Mouse (Mus musculus): ENCODE results near the gene Egfl8. TPM values are rescaled to one million over a fixed set of nuclear protein-coding genes. Genes with fewer than 3 reads are reported as not detected.

Gene Egfl8
- polyA plus RNA-seq, 1 experiment from 2014 or later, result 0.14 TPM

DNA sequence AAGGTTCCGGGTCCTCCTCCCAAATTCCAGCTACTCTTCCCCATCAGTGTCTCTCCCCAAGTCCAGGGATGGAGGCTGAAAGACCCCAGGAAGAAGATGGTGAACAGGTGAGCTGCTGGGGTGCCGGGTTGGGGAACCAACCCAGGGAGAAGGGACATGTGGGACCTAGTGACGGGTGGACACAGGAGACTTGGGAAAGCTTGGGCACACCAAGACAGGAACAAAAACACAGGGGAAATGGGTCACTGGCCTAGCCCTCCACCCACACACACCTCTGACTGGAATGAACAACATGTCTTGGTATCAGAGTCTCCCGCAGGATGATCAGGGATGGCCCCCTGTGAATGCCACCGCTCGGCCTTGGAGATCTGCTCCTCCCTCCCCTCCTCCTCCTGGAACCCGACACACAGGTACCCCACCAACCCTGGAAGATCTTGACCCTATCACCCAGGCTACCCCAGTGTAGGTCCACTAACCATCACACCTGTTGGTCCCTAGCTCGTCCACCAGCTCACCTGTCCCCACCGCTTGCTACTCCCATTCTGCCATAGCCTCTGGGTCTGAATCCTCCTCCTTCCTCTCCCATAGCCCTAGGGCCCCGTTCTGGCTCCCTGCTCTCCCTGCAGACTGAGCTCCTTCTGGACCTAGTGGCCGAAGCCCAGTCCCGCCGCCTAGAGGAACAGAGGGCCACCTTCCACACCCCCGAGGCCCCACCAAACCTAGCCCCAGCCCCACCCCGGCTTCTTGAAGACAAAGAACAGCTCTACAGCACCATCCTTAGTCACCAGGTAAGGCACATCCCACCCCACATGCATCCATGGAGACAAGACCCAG, 25.4 kb downstream of the Egfl8 start:
- peaks cover 9% of the 10 kb centered on the region; the same call in 1 of the 2 replicates for H3K36me3 ChIP-seq (ENCODE audit: inconsistent target)
- peaks cover 58% of the 10 kb centered on the region for H3K79me2 ChIP-seq (ENCODE audit: inconsistent target)
- peak overlapping the region; percentile 92 for H3K27ac ChIP-seq
- 27% methylated on average over 15 of the region's 15 CpGs for WGBS (ENCODE audit: missing documents)
- peak overlapping the region; percentile 75 for H3K4me3 ChIP-seq (ENCODE audit: inconsistent target)

- Histone ChIP-seq H3K36me3 (ENCODE audit: inconsistent target) (peaks cover 3% of the 10 kb centered on the region; the same call in 1 of the 2 replicates), H3K4me3 (ENCODE audit: inconsistent target) (peak within 1 kb of the TSS; percentile 75), H3K27ac (peak within 1 kb of the TSS; percentile 92), H3K79me2 (ENCODE audit: inconsistent target) (peaks cover 58% of the 10 kb centered on the region)
- 4% methylated on average over 7 of the region's 7 CpGs for WGBS (ENCODE audit: missing documents)
These were observed 26.1 kb downstream of the Egfl8 start, which contains the start of gene Gpsm3 for GRCm38 (mm10) chr17:34589681-34590101. Gene Gpsm3 (plus strand): TSS chr17:34589806.

GRCm38 (mm10) chr17:34589206-34589605, 26.6 kb downstream of the Egfl8 start:
- Histone ChIP-seq H3K36me3 (ENCODE audit: inconsistent target) (no peaks in the 10 kb centered on the region; the same call in 1 of the 2 replicates), H3K4me3 (ENCODE audit: inconsistent target) (peak overlapping the region; percentile 75), H3K27ac (peak overlapping the region; percentile 92), H3K79me2 (ENCODE audit: inconsistent target) (peaks cover 56% of the 10 kb centered on the region)
- 33% methylated on average over 7 of the region's 7 CpGs for WGBS (ENCODE audit: missing documents)

DNA sequence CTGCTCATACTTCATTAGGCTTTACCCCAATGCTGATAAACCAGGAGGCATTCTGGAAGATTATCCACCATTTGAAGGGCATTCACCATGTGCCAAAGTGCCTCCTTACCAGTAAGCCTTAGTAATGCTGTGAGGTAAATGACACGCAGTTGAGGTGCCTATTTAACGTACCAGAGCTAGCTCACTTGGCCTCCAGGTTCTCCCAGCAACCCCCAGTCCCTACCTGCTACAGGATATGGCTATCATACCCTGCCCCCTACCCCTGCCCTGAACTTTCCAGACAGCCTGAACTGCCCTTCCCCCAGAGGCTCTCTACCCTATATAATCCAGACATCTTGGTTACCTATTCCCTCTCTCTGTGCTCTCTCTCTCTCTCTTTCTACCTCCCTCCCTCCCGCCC, 27.0 kb downstream of the Egfl8 start:
- H3K27ac ChIP-seq, result peak overlapping the region; percentile 92
- 51% methylated on average over 2 of the region's 3 CpGs for WGBS (ENCODE audit: missing documents)
- H3K4me3 ChIP-seq (ENCODE audit: inconsistent target), result peak overlapping the region; percentile 75; the same call in 1 of the 2 replicates
- no peaks in the 10 kb centered on the region for H3K36me3 ChIP-seq (ENCODE audit: inconsistent target)
- H3K79me2 ChIP-seq (ENCODE audit: inconsistent target), result peaks cover 51% of the 10 kb centered on the region

- Histone ChIP-seq H3K27ac (peak overlapping the region; percentile 51), H3K79me2 (ENCODE audit: inconsistent target) (peaks cover 42% of the 10 kb centered on the region), H3K4me3 (ENCODE audit: inconsistent target) (peak overlapping the region; percentile 56), H3K36me3 (ENCODE audit: inconsistent target) (no peaks in the 10 kb centered on the region)
- WGBS (ENCODE audit: missing documents), result 2% methylated on average over 19 of the region's 19 CpGs
These were observed 28.0 kb downstream of the Egfl8 start for GRCm38 (mm10) chr17:34587814-34588213.

GRCm38 (mm10) chr17:34587423-34587811, 28.4 kb downstream of the Egfl8 start:
- H3K4me3 ChIP-seq (ENCODE audit: inconsistent target), result peak overlapping the region; percentile 56

DNA sequence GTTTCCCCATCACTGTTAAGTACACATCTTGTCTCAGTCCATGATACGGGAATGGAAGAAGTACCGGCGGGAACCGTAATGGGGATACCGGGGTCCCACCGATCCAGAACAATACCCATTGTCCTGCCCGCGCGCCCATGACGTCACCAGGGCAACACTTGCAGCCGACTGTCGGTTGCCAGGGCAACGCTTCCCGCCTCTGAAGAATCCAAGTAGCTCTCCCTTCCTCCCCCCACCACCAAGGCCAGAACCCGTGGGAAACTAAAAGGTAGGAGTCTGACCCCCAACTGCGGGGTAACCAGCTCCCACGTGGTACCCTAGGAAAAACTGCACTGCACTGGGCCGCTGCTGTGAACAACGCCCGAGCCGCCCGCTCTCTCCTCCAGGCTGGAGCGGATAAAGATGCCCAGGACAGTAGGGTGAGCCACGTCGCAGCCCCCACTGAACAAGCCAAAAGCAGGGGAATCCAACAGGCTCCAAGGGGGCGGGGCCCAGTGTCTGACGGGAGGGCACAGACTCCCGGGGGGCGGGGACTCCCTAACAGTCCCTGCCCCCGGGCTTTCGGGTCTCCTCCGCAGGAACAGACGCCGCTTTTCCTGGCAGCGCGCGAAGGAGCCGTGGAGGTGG, 28.9 kb downstream of the Egfl8 start:
- peak overlapping the region; percentile 36 for H3K27ac ChIP-seq
- under 1% methylated on average over 38 of the region's 38 CpGs for WGBS (ENCODE audit: missing documents)
- H3K79me2 ChIP-seq (ENCODE audit: inconsistent target), result peaks cover 38% of the 10 kb centered on the region
- no peaks in the 10 kb centered on the region for H3K36me3 ChIP-seq (ENCODE audit: inconsistent target)
- H3K4me3 ChIP-seq (ENCODE audit: inconsistent target), result peak overlapping the region; percentile 40

More at GRCm38 (mm10) chr17:34587423-34587811, 28.4 kb downstream of the Egfl8 start:
- H3K27ac ChIP-seq, result peak overlapping the region; percentile 51; the same call in 1 of the 2 replicates
- no peaks in the 10 kb centered on the region for H3K36me3 ChIP-seq (ENCODE audit: inconsistent target)
- peaks cover 38% of the 10 kb centered on the region for H3K79me2 ChIP-seq (ENCODE audit: inconsistent target)
- under 1% methylated on average over 49 of the region's 50 CpGs for WGBS (ENCODE audit: missing documents)

DNA sequence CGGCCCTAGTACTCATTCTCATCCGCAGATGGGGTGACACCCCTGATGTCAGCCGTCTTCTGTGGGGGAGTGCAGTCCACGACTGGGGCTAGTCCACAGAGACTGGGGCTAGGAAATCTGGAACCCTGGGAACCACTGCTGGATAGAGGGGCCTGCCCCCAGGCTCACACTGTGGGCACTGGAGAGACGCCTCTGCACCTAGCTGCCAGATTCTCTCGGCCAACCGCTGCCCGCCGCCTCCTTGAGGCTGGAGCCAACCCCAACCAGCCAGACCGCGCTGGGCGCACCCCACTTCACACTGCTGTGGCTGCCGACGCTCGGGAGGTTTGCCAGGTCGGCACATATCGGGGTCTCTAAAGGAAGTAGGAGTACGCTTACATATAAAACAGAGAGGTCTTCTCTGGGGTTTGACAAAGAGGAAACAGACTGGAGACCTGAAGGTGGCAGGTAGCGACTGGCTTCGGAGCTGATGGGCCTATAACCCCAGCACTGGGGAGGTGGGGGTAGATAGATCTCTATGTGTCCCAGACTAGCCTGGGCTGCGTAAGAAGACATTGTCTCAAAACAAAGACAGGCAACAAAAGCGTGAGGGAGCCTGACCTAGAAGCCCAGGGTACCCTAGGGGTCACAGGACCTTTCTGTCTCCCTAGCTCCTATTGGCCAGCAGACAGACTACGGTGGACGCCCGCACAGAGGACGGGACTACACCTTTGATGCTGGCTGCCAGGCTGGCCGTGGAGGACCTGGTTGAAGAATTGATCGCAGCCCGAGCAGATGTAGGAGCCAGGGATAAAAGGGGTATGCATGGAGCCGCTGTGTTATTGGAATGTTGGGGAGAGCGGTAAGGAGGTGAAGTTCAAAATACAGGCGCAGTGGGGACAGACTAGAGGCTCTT, 29.6 kb downstream of the Egfl8 start:
- Histone ChIP-seq H3K27ac (no peak overlapping the region), H3K79me2 (ENCODE audit: inconsistent target) (peaks cover 35% of the 10 kb centered on the region), H3K4me3 (ENCODE audit: inconsistent target) (peak overlapping the region; percentile 40; the same call in 1 of the 2 replicates), H3K36me3 (ENCODE audit: inconsistent target) (no peaks in the 10 kb centered on the region)
- WGBS (ENCODE audit: missing documents), result 54% methylated on average over 32 of the region's 32 CpGs

DNA sequence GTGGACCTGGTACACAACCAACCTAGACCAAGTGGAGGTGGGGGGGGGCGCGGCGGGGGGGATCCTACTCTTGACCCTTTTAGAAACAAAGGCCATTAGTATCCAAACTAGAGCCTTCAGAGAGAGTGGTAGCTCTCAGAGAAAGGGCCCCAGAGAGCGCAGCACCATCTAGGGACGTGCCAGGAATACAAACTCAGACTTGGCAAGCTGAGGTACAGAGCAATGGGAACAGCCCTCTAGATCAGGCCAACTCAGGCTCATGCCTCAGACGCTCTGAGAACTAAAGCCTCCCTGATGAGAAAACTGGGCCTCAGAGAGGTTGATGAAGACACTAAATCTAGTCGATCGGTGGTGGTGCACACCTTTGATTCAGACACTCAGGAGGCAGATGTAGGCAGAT, 30.6 kb downstream of the Egfl8 start:
- Histone ChIP-seq H3K79me2 (ENCODE audit: inconsistent target) (peaks cover 25% of the 10 kb centered on the region), H3K27ac (no peak overlapping the region), H3K4me3 (ENCODE audit: inconsistent target) (no peak overlapping the region), H3K36me3 (ENCODE audit: inconsistent target) (no peaks in the 10 kb centered on the region)
- WGBS (ENCODE audit: missing documents), result 93% methylated on average over 8 of the region's 8 CpGs

- Histone ChIP-seq H3K36me3 (ENCODE audit: inconsistent target) (no peaks in the 10 kb centered on the region), H3K27ac (no peak overlapping the region), H3K4me3 (ENCODE audit: inconsistent target) (no peak overlapping the region), H3K79me2 (ENCODE audit: inconsistent target) (peaks cover 12% of the 10 kb centered on the region; the same call in 1 of the 2 replicates)
- WGBS (ENCODE audit: missing documents), result 96% methylated on average over 8 of the region's 8 CpGs
These were observed 32.0 kb downstream of the Egfl8 start for GRCm38 (mm10) chr17:34583819-34584218.

DNA sequence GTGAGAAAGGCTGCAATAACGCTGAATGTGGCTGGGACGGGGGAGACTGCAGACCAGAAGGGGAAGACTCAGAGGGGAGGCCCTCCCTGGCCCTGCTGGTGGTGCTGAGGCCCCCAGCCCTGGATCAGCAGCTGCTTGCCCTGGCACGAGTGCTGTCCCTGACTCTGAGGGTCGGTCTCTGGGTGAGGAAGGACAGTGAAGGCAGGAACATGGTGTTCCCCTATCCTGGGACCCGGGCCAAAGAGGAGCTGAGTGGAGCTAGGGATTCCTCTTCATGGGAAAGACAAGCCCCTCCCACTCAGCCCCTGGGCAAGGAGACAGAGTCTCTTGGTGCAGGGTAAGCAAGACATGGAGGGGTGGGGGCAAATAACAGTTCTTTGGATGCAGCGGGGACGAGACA, 32.4 kb downstream of the Egfl8 start:
- H3K4me3 ChIP-seq (ENCODE audit: inconsistent target), result no peak overlapping the region
- H3K79me2 ChIP-seq (ENCODE audit: inconsistent target), result peaks cover 7% of the 10 kb centered on the region; the same call in 1 of the 2 replicates
- WGBS (ENCODE audit: missing documents), result 79% methylated on average over 7 of the region's 7 CpGs
- H3K36me3 ChIP-seq (ENCODE audit: inconsistent target), result no peaks in the 10 kb centered on the region
- no peak overlapping the region for H3K27ac ChIP-seq

GRCm38 (mm10) chr17:34582528-34582927, 33.2 kb downstream of the Egfl8 start:
- Histone ChIP-seq H3K79me2 (ENCODE audit: inconsistent target) (no peaks in the 10 kb centered on the region), H3K27ac (no peak overlapping the region), H3K36me3 (ENCODE audit: inconsistent target) (no peaks in the 10 kb centered on the region), H3K4me3 (ENCODE audit: inconsistent target) (no peak overlapping the region)
- 89% methylated on average over 12 of the region's 12 CpGs for WGBS (ENCODE audit: missing documents)

- WGBS (ENCODE audit: missing documents), result 80% methylated on average over 3 of the region's 3 CpGs
- Histone ChIP-seq H3K4me3 (ENCODE audit: inconsistent target) (no peak overlapping the region), H3K79me2 (ENCODE audit: inconsistent target) (no peaks in the 10 kb centered on the region), H3K36me3 (ENCODE audit: inconsistent target) (no peaks in the 10 kb centered on the region), H3K27ac (no peak overlapping the region)
These were observed 37.7 kb downstream of the Egfl8 start for GRCm38 (mm10) chr17:34578070-34578469.

DNA sequence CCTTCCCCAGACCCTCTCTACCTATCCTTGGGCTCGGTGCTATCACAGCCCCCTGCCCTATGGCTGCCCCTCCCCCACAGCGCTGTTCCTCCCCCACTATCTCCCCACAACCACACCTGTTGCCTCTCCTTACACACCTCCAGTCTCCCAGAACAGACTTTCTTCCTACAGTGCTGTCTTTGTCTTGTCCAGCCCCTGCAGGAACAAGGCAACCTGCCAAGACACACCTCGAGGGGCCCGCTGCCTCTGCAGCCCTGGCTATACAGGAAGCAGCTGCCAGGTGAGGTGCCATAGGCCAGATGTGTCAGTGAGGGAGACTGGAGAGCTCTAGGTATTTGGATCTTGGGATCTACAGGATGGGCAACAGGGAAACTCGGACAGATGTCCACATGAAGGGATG, 39.2 kb downstream of the Egfl8 start:
- no peak overlapping the region for H3K27ac ChIP-seq
- H3K4me3 ChIP-seq (ENCODE audit: inconsistent target), result no peak overlapping the region
- no peaks in the 10 kb centered on the region for H3K79me2 ChIP-seq (ENCODE audit: inconsistent target)
- 78% methylated on average over 5 of the region's 5 CpGs for WGBS (ENCODE audit: missing documents)
- no peaks in the 10 kb centered on the region for H3K36me3 ChIP-seq (ENCODE audit: inconsistent target)
